Mouse (Mus musculus) heart, embryonic 12.5 days (tissue): ENCODE results near the gene Brd1. TPM values are rescaled to one million over a fixed set of nuclear protein-coding genes. Genes with fewer than 3 reads are reported as not detected.
A peak's percentile ranks its signal among the peaks of the same experiment; 100 is the strongest.

Experiments
- ATAC-seq: fragments of 200-750 bp; cut with Nextera tagmentation; 2 replicates; pipeline ENCODE4 v1.8.0; 2017; ENCODE audit warnings: moderate TSS enrichment, moderate library complexity; ENCODE audit not compliant: insufficient number of reproducible peaks, low FRiP score
- H3K27ac ChIP-seq: fragments of 300-500 bp; sonication (generic); 2 replicates; pipeline ENCODE4 v1.5.1; 2016; ENCODE audit warnings: mild to moderate bottlenecking, moderate library complexity; ENCODE audit not compliant: poor library complexity, severe bottlenecking
- H3K27me3 ChIP-seq: fragments of 300-500 bp; sonication (generic); replicated peaks from 2 replicates; pipeline ENCODE4 v1.6.1; 2016; ENCODE audit warnings: mild to moderate bottlenecking, moderate library complexity
- H3K36me3 ChIP-seq: fragments of 300-500 bp; sonication (generic); 2 replicates; pipeline ENCODE4 v1.6.1; 2016; ENCODE audit warnings: mild to moderate bottlenecking, moderate library complexity
- H3K4me1 ChIP-seq: fragments of 300-500 bp; sonication (generic); replicated peaks from 2 replicates; pipeline ENCODE4 v1.6.1; 2016; ENCODE audit warnings: mild to moderate bottlenecking
- H3K4me2 ChIP-seq: fragments of 300-500 bp; sonication (generic); 2 replicates; pipeline ENCODE4 v1.6.1; 2016; ENCODE audit warnings: mild to moderate bottlenecking, moderate library complexity
- H3K4me3 ChIP-seq: fragments of 300-500 bp; sonication (generic); 2 replicates; pipeline ENCODE4 v1.5.1; 2016; ENCODE audit warnings: mild to moderate bottlenecking
- H3K9ac ChIP-seq: fragments of 300-500 bp; sonication (generic); 2 replicates; pipeline ENCODE4 v1.6.1; 2016; ENCODE audit warnings: mild to moderate bottlenecking, moderate library complexity
- H3K9me3 ChIP-seq: fragments of 300-500 bp; sonication (generic); replicated peaks from 2 replicates; pipeline ENCODE4 v1.6.1; 2016; ENCODE audit warnings: mild to moderate bottlenecking, moderate library complexity
- WGBS: fragments of 180-500 bp; shearing (Covaris S2); methylation state at CpG from one replicate; pipeline ENCODE4 v1.1.7; 2016; 5-methylcytosine and 5-hydroxymethylcytosine counted together
- polyA plus RNA-seq: library from polyadenylated mRNA; unstranded; fragments of >200 nt; fragmentation: Nextera tagmentation; extraction: Ambion mirVana; gene quantifications from 2 replicates; pipeline ENCODE4 v1.2.1, GENCODE M21; 2016

The Brd1 gene
- polyA plus RNA-seq, 1 experiment from 2014 or later = 12.9 TPM

DNA sequence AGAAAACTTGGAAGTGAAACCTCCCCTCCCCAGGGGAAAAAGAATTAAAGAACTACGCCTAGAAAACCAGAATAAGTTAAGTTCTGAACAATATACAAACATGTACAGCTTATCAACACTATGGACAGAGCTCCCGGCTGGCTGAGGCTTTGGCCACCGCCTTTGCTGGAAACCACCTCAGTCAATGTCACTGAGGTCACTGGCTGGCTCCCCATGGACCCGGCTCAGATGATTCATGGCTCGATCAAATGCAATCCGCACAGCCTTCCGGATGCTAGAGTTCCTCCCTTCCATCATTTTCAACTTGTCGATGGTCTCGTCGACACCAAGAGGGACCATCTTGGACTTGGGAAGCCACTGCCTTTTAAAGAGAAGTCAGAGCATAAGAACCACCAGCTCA lies 45.9 kb downstream of the Brd1 start:
- H3K27ac ChIP-seq = no peak overlapping the region
- H3K4me2 ChIP-seq = no peak overlapping the region
- WGBS = 82% methylated on average over 10 of the region's 10 CpGs
- ATAC-seq = no peak
- H3K9ac ChIP-seq = no peak overlapping the region
- H3K4me1 ChIP-seq = no peaks in the 10 kb centered on the region
- peaks cover 78% of the 10 kb centered on the region for H3K36me3 ChIP-seq
- no peaks in the 10 kb centered on the region for H3K9me3 ChIP-seq
- no peak overlapping the region for H3K4me3 ChIP-seq
- no peaks in the 10 kb centered on the region for H3K27me3 ChIP-seq

DNA sequence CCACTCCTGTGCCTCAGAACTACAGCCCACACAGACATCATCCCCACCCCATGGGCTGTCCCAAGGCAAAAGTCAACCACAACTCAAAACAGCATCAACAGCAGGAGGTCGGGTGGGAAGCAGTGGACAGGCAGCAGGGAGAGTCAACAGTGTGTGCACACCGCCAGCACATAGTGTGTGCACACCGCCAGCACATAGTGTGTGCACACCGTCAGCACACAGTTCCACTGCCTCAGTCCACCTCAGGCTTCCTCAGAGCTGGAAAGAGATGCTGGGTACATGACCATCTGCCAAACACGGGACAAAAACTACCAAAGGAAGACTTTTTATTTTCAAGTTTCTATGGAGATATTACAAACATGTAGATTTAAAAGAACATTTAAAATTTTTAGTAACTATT lies 47.3 kb downstream of the Brd1 start:
- Histone ChIP-seq H3K4me1 (no peaks in the 10 kb centered on the region), H3K4me3 (no peak overlapping the region), H3K27me3 (no peaks in the 10 kb centered on the region), H3K9me3 (no peaks in the 10 kb centered on the region), H3K36me3 (peaks cover 71% of the 10 kb centered on the region), H3K9ac (no peak overlapping the region), H3K27ac (no peak overlapping the region), H3K4me2 (no peak overlapping the region)
- 90% methylated on average over 5 of the region's 5 CpGs for WGBS
- ATAC-seq = no peak

DNA sequence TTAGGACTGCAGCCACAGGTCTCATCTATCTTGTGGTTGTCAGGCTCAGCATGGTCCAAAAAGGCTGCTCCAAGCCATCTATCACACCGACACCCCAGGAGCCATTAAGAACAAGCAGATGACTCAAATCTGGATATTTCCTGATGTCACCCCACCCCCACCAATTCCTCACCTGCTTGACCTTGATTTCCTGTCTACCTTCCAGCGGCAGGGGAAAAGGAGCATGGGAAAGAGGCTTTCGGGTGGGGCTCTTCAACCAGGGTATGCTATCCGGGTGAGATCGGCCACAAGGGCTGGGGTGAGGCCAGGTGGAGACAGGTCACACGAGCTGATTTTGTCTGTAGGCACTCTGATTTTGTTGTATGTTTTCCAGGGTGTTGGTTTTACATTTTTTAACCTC lies 50.0 kb downstream of the Brd1 start:
- H3K4me1 ChIP-seq = no peaks in the 10 kb centered on the region
- no peak overlapping the region for H3K9ac ChIP-seq
- no peaks in the 10 kb centered on the region for H3K27me3 ChIP-seq
- H3K4me3 ChIP-seq = no peak overlapping the region
- no peak overlapping the region for H3K4me2 ChIP-seq
- no peak overlapping the region for H3K27ac ChIP-seq
- 84% methylated on average over 6 of the region's 6 CpGs for WGBS
- no peak for ATAC-seq
- H3K36me3 ChIP-seq = peaks cover 44% of the 10 kb centered on the region
- H3K9me3 ChIP-seq = no peaks in the 10 kb centered on the region

DNA sequence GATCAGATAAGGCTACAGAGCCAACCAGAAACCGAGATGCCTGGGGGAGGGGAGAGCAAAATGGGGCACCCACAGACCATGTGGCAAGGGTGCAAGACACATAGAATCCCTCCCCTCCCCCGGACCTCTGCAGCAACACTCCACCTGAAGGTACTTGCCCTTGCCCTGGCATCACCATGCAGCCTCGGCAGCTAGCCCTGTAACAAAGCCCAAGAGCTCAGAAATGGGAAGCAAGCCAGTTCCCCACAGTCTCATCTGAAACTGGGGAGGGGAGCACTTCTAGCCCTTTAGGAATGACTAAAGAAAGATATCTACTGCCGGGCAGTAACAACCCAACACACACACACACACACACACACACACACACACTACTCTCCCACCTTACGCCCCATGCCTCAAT lies 53.1 kb downstream of the Brd1 start:
- Histone ChIP-seq H3K36me3 (peaks cover 19% of the 10 kb centered on the region), H3K27me3 (no peaks in the 10 kb centered on the region), H3K9me3 (no peaks in the 10 kb centered on the region), H3K4me3 (no peak overlapping the region), H3K4me1 (0 out of 2 replicates have a peak, but pooled peaks cover 3% of the 10 kb centered on the region), H3K27ac (no peak overlapping the region), H3K4me2 (no peak overlapping the region), H3K9ac (no peak overlapping the region)
- WGBS = 80% methylated on average over 5 of the region's 5 CpGs
- ATAC-seq = no peak; the same call in 1 of the 2 replicates

DNA sequence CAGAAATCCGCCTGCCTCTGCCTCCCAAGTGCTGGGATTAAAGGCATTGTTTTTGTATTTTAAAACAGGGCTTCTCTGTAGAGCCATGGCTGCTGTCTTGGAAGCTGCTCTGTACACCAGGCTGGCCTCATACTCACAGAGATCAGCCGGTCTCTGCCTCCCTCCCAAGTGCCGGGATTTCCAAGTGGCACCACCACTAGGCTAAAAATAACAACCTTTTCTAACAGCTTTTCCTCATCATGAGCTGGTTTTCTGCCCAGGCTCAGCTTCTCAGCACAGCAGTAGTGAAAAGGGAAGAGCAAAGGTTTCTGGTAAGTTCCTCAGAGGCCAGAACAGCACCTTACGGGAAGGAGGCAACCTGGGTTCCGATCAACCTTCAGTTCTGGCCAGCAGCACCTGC lies 56.5 kb downstream of the Brd1 start:
- no peaks in the 10 kb centered on the region for H3K9me3 ChIP-seq
- no peaks in the 10 kb centered on the region for H3K27me3 ChIP-seq
- H3K9ac ChIP-seq = no peak overlapping the region
- no peak overlapping the region for H3K4me3 ChIP-seq
- H3K36me3 ChIP-seq = no peaks in the 10 kb centered on the region
- no peak for ATAC-seq
- H3K4me2 ChIP-seq = no peak overlapping the region
- 0 out of 2 replicates have a peak, but pooled peaks cover 3% of the 10 kb centered on the region for H3K4me1 ChIP-seq
- H3K27ac ChIP-seq = no peak overlapping the region
- WGBS = 57% methylated on average over 5 of the region's 5 CpGs

DNA sequence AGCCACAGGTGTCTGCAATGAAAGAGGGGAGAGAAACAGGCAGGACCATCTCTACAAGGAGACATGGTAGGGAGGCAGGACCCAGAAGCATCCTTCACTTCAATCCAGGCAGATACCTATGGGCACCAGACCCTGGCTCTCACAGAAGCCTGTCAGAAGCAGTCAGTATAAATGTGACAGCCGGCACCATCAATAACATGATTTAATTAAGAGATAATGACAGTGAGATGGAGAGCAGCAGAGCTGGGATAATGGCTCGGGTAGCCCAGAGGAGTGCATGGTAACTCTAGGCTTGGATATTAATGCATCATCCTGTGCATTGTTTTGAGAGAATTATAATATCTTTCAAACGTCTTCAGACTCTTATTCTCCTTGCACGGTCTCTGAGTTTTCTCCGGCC lies 58.0 kb downstream of the Brd1 start:
- H3K4me1 ChIP-seq = 0 out of 2 replicates have a peak, but pooled peaks cover 3% of the 10 kb centered on the region
- no peaks in the 10 kb centered on the region for H3K36me3 ChIP-seq
- ATAC-seq = no peak
- no peak overlapping the region for H3K4me3 ChIP-seq
- 75% methylated on average over 5 of the region's 5 CpGs for WGBS
- no peaks in the 10 kb centered on the region for H3K27me3 ChIP-seq
- no peak overlapping the region for H3K27ac ChIP-seq
- H3K9ac ChIP-seq = no peak overlapping the region
- no peaks in the 10 kb centered on the region for H3K9me3 ChIP-seq
- no peak overlapping the region for H3K4me2 ChIP-seq

DNA sequence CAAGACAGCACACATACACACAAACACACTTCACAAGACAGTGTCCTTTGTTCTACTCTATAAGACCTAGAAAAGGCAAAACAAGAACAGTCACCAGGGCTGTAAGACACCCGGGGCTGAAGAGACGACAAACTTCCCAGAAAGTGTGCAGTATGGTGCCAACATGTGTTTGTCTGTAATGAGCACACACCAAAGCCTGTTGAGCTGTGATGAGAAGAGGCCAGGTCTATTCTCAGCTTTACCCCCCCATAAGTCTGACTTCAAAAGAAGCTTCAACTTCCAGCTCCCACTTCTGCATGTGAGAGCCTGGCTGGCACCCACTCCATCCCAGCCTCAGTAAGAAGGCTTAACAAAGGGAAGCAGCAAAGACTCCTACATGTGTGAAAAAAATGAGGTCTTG lies 65.3 kb downstream of the Brd1 start:
- no peak overlapping the region for H3K4me2 ChIP-seq
- no peaks in the 10 kb centered on the region for H3K9me3 ChIP-seq
- H3K9ac ChIP-seq = no peak overlapping the region
- no peak for ATAC-seq
- no peak overlapping the region for H3K27ac ChIP-seq
- no peaks in the 10 kb centered on the region for H3K36me3 ChIP-seq
- H3K4me1 ChIP-seq = no peaks in the 10 kb centered on the region
- H3K27me3 ChIP-seq = peaks cover 3% of the 10 kb centered on the region; the same call in 1 of the 2 replicates
- H3K4me3 ChIP-seq = no peak overlapping the region
- WGBS = 75% methylated on average over 2 of the region's 2 CpGs

DNA sequence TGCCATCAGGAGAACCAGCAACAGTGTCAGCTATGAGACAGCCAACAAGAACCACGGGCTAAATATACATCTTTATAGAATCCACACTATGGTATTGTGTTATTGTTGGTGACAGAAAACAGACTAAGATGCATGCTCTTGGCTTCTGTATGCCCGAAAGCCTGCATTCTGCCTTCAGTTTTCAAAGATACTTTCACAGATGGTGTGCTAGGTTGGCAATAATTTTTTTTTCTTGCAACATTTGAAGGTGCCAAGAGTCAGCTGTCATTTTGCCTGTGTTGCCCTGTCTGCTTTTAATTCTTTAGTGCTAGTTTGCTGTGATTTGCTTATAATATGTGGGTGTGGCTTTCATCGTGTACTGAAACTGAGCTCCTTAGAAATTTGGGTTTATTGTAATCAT lies 66.4 kb downstream of the Brd1 start:
- no peak overlapping the region for H3K9ac ChIP-seq
- H3K4me3 ChIP-seq = no peak overlapping the region
- 75% methylated on average over 3 of the region's 3 CpGs for WGBS
- no peak overlapping the region for H3K27ac ChIP-seq
- H3K27me3 ChIP-seq = peaks cover 12% of the 10 kb centered on the region
- no peak for ATAC-seq
- no peaks in the 10 kb centered on the region for H3K36me3 ChIP-seq
- no peak overlapping the region for H3K4me2 ChIP-seq
- no peaks in the 10 kb centered on the region for H3K9me3 ChIP-seq
- H3K4me1 ChIP-seq = no peaks in the 10 kb centered on the region

DNA sequence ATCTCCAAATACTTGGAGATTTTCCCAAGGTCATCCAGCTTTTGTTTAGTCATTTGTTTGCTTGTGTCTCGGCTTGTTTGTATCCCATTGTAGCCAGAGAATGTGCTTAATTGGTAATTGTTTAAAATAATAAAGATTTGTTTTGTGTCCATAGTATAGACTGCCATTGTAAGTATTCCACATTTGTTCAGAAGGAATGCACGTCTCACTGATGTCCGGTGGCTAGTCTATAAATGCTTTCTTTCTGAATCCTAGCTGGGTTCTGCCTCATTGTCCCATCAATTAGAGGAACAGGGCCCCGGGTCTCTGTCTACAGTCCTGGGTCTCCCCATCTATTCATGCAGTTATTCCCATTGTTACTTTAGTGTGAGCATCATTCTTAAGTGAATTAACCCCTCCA lies 68.2 kb downstream of the Brd1 start:
- no peak for ATAC-seq
- 73% methylated on average over 4 of the region's 4 CpGs for WGBS
- Histone ChIP-seq H3K9me3 (no peaks in the 10 kb centered on the region), H3K9ac (no peak overlapping the region), H3K27ac (no peak overlapping the region), H3K36me3 (no peaks in the 10 kb centered on the region), H3K4me3 (no peak overlapping the region), H3K4me1 (peaks cover 5% of the 10 kb centered on the region; the same call in 1 of the 2 replicates), H3K4me2 (no peak overlapping the region), H3K27me3 (peaks cover 21% of the 10 kb centered on the region)

DNA sequence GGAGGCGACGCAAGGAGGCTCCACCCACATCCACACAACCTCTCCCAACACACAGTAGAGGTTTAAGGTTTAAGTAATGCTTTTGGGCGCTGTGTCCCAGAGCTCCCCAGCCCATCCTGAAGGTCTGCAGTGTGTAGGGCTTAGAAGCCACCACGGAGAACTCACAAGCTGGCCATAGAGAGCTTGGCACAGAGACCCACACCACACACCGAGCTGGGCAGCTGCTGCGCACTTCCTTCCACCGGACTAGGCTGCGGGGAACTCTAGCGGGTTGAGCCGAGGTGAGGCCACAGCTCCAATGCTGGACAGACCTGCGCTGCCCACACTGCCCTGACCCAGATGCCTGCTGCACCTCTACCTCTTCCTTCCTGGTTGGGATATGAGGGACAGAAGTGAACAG lies 71.0 kb downstream of the Brd1 start:
- H3K4me2 ChIP-seq = no peak overlapping the region
- WGBS = 32% methylated on average over 11 of the region's 11 CpGs

DNA sequence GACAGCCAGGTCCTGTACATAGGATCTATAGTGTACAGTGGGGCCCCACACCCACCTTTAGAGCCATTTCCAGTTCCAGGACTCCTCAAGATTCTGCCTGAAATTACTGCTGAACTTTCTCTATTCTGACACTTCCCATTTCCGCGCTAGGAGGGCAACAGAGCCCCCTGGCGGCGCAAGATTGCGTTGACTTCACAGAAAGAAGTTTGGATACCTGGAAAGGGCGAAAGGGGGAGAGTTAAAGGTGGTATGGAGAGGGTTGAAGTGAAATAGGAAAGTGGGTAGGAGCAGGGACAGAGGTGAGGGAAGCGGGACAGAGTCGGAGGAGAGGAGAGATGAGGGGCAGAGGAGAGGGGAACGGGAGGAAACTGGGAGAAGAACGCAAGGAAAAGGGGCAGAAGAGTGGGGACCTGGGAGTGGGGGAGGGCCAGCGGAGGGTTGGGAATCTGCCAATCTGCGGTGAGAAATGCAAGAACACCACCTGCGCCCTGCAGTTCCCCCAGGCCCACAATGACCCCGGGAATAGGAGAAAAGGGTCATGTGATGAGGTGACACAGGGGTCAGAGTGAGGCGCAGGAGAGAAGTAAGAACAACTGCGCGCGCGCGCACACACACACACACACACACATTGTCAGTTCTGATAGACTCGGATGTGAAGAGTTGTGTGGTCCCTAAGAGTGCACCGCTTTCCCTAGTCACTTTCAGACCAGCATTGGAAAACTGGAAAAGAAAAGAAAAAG lies 71.8 kb downstream of the Brd1 start:
- no peak overlapping the region for H3K9ac ChIP-seq
- H3K36me3 ChIP-seq = no peaks in the 10 kb centered on the region
- peak overlapping the region; percentile 14; the same call in 1 of the 2 replicates for H3K4me3 ChIP-seq
- 11% methylated on average over 22 of the region's 22 CpGs for WGBS
- peaks cover 19% of the 10 kb centered on the region for H3K27me3 ChIP-seq
- ATAC-seq = 0 out of 2 replicates have a peak, but pooled peaks have one; percentile 9
- peaks cover 5% of the 10 kb centered on the region; the same call in 1 of the 2 replicates for H3K4me1 ChIP-seq
- no peak overlapping the region for H3K27ac ChIP-seq
- H3K9me3 ChIP-seq = no peaks in the 10 kb centered on the region
- H3K4me2 ChIP-seq = peak overlapping the region; percentile 56

More for the DNA sequence above, 71.0 kb downstream of the Brd1 start:
- Histone ChIP-seq H3K4me1 (peaks cover 5% of the 10 kb centered on the region; the same call in 1 of the 2 replicates), H3K27me3 (peaks cover 22% of the 10 kb centered on the region), H3K36me3 (no peaks in the 10 kb centered on the region), H3K27ac (no peak overlapping the region), H3K4me3 (no peak overlapping the region), H3K9me3 (no peaks in the 10 kb centered on the region), H3K9ac (no peak overlapping the region)
- no peak for ATAC-seq

DNA sequence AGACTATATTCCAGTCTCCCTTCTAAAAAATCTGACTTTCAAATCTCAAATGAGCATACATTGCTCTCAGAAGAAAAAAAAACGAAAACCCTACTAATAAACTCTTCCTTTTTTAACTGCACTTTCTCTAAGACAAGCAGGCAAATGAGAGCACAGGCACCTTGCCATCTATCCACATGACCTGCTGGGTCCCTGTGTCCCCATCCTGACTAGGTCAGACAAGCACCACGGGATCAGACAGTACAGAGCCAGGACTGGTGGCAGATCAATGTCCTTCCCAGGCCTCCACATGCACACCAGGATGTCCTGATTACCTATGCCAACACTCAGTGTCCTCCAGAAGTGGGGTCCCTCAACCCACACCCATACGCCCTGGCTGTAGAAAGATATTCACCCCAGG lies 72.4 kb downstream of the Brd1 start:
- Histone ChIP-seq H3K4me3 (no peak overlapping the region), H3K4me2 (no peak overlapping the region), H3K9me3 (no peaks in the 10 kb centered on the region), H3K4me1 (peaks cover 5% of the 10 kb centered on the region; the same call in 1 of the 2 replicates), H3K36me3 (no peaks in the 10 kb centered on the region), H3K27ac (no peak overlapping the region), H3K9ac (no peak overlapping the region), H3K27me3 (peaks cover 19% of the 10 kb centered on the region)
- peak; percentile 33; the same call in 1 of the 2 replicates for ATAC-seq
- WGBS = 57% methylated on average over 3 of the region's 3 CpGs
